Mouse (Mus musculus) frontal cortex, postnatal 36 days (tissue): ENCODE results near the gene Trim33.

Experiments
- DNase-seq, 2 experiments: peaks; one replicate each; pipeline ENCODE4 v3.0.0; 2022; ENCODE audit warnings: low spot score in 2 of 2

The Trim33 gene

DNA sequence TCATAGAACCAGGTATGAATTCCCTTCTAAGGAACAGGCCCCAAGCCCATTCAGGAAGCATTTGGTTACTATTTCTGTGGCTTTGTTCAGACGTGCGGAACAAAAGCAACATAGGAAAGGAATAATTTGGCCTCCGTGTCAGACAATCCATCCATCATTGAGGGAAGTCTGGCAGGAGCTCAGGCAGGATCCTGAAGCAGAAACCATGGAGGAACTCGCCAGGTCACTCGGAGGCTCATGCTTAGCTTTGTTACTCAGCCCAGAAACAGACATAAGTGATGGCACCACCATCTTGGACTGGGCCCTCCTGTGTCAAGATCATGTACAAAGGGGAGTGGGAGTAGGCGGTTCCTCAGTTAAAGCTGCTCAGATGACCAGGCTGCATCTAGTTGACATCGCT is 82.1 kb downstream of the Trim33 start:
- DNase-seq, result no peak

DNA sequence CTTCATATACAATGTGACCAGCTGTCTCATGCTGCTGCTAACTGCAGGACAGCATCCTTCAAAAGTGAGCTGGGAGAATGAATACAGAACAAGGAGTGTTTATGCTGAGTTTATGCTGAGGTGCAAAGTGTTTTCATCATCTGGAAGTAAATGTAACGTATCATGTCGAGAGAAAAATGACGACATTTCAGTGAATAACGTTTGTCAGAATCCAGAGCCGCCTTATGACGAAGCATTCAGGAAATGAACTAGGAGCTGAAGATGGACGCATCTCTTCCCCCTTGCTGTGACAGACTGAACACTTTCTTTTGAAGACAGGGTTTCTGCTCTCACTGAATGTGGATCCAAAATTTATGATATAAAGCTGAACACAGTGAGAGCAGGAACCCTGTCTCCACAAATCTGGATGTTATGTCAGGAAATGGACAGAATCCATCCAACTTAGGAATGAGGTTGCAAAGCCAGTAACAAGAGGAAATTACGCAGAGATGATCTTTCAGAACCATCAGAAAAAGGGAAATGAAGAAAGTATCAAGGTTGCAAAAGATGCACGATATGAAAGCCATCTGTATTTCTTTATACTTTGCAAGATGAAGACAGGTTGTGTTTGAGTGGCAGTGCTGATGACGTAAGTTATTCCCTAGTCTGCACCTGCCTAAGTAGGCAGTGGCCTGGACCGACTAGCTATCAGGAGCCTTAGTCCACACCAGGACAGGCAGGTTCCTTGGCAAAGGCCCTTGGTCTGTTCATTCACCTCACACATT is 85.3 kb downstream of the Trim33 start:
- DNase-seq, result no peak

DNA sequence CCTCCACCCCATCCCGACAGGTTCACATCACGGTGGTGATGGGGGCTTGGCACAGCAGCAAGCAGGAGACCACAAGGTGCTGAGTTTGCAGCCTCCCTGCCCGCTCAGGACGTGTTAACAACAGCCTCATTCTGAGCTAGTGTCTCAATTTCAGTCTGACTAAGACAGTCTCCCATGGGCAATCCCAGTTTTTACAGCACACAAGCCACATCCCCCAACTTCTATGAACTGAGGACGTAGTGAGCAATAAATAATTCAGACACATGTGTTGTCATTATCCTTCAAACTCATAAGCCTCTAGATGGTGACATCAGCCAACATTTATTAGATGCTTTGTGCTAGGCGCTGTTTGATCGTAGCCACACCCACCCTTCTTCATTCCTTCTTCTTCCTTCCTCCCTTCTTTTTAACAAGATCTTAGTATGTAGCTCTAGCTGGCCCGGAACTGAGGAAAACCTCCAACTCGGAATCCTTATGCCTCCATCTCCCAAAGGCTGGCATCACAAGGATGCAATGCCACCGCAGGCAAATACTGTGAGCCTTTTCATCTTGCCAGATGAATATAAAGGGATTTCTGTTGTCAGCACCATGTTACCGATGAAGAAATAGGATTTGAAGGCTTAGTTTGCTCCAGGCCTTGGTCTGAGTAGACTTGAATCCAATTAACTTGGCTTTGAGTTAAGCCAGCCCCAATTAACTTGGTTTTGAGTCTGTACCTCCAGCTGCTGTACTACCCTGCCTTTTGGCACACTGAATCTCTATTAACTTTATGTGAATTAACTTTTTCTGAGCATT is 88.3 kb downstream of the Trim33 start:
- no peak for DNase-seq

DNA sequence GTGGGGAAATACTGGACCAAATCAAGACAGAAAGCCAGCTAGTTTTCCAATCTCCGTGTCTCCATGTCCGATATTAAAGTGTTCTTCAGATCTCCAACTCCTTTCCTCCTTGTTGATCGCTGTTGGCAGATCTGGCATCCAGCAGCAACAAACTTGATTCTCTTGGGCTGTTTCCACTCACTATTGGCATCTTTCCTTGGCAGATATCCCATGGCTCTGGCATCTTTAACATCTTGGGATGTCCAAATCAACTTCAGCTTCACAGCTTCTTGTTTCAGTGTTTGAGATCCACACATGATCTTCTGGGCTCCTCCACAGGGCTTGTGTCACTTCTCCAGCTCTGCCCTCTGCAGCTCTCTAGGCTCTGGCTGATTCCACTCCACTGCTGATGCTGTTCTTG is 89.6 kb downstream of the Trim33 start:
- DNase-seq, result no peak

DNA sequence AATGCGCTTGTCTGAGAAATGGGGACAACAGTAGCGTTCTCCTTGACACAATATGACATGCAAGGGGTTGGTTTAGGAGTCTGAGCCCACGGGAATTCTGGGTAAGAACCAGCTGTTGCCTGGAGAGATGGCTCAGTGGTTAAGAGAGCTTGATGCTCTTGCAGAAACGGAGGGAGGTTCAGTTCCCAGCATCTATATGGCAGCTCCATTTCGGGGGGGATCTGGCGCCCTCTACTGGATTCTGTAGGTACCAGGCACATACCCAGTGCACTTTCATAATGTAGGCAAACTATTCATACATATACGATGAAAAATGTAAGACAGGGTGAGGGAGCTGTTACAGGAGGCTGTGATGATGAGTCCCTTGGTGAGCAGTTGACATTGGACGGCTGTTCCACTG is 94.9 kb downstream of the Trim33 start:
- peak; percentile 57 to 59 for DNase-seq

DNA sequence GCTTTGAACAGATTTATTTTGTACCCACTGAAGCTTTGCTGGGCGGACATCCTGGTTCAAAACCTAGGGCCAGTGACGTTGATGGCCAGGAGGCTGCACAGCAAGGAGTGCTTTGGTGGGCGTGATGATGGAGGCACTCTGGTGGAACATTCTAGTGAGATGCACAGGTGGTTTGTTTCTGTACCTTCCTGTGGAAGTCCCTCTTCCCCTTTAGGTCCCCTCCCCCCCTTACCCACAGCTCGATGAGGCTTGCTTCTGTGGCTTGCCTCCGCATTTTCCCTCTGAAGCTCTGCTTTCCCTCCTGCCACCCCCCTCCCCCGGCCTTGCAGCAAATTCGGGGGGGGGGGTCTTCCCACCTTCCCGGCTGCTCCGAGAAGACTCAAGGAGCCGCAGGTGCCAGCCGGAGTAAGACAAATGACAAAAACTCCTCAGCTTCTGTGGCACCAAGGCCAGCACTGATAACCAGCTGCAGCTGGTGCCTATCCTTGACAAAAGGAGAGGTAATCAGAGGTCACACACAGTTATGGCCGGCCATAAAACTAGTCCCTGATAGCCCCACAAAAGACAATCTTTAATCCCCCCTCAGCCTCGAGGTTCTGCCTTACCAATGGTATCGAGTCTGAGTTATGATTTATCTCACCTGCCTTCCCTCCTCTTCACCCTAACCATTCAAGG is 96.2 kb downstream of the Trim33 start:
- no peak for DNase-seq

DNA sequence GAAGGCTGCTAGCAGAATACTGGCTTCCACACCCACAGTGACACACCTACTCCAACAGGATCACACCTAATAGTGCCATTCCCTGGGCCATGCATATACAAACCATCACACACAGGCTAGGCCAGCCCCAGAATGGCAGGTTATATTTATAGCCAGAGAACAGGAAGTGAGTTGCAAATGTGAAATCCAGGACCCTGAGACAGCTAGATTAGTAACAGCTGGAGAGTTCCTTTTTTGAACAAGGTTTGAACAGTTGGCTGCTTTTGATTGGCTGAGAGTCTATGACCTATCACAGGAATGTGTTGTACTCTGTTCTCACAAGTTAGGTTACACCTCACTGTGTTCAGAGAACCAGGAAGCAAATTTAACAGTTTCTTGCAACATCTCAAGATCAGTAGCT is 98.9 kb downstream of the Trim33 start:
- no peak for DNase-seq

DNA sequence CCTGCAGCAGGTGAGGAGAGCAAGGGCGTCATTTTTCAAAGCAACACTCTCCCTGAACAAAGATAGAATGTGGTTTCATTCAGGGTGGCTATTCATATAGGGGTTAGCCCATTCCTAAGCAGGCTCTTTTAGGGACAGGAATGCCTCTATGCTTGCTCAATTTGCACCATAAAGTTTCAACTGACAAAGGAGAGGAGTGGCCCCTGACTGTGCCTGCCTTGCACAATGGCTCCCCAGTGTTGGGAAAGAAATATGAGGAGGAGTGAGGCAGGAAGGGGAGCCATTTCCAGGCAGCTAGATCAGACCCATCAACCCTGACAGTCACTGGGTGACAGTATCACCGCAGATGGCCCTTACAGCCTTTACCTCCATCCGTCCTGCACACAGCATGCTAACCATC is 100.3 kb downstream of the Trim33 start:
- DNase-seq, result no peak

DNA sequence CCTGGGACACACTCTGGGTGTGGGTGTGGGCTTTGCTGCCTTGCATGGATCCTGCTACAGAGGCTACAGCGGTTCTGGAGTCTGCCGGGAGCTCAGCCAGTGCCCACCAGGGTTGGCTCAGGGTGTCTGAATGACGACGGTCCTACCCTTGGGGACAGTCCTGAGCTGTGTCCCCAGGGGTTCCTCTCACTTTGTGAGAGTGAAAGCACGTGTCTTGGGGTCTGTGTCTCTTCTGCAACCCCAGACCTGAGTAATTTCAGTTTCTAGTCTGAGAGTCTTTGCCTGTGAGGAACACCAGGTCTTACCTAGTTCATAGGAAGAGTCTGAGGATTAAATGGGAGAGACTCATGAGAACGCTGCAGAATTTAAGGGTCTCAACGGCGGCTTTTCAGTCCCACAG is 101.7 kb downstream of the Trim33 start:
- DNase-seq, result no peak

DNA sequence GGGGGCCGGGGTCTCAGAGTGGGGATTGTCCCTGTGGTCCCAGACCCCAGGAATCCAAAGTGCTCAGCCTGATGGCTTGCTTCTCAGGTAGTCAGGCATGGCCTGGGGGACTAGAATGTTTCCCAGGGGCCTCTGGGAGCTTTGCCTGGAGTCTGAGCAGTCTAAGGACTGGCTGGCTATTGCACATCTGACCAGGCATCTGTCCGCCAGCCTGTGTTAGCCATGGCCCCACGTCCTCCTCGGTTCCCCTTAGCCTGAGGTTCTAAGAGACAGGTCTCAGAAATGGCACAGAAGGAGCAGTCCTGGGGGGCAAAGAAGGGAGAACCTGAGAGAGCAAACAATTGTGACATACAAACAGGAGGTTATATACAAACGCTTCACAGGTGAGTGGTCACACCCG is 102.3 kb downstream of the Trim33 start:
- no peak for DNase-seq

DNA sequence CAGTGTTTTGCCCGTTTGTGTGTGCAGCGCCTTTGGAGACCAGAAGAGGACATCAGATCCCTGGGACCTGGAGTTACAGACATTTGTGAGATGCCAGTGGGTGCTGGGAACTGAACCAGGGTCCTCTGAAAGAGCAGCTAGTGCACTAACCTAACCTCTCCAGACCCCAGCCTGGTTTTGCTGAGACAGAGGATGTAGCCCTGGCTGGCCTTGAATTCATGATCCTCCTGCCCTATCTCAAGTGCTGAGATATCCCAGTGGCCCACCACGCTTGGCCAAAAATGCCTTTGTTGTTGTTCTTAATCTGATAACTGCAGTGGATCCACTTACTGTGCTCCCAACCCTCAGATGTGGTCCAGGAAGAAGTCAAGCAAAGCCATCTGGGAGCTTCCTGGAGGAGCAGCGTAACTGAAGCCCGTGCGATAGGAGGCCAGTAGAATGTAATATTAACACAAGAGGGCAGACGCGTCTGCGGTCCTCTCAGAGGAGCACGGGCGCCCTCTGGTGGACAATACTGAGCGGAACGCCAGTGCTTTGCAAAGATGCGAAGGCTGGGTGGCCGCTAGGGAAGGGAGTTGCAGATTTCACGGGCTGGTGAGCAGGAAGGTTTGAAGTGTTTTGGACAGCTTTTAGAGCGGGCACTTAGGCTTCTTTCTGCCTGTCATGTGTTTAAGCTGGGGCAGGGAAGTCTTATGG is 103.9 kb downstream of the Trim33 start:
- DNase-seq, result peak; percentile 90 to 92

DNA sequence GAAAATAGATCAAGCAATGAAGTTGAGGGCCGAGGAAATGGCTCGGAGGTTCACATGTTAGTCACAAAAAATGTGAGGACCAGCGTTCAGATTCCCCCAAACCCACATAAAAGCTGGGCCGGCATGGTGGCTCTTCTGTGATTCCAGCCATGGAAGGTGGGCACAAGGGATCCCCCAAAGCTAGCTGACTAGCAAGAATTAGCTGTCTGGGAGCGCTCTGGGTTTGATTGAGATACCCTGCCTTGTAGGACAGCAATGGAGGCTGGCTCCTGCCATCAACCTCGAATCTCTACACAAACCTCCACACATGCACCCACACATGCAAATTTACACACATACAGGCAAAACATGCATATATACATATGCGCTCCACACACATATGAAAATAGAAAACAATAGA is 105.4 kb downstream of the Trim33 start:
- DNase-seq, result no peak

DNA sequence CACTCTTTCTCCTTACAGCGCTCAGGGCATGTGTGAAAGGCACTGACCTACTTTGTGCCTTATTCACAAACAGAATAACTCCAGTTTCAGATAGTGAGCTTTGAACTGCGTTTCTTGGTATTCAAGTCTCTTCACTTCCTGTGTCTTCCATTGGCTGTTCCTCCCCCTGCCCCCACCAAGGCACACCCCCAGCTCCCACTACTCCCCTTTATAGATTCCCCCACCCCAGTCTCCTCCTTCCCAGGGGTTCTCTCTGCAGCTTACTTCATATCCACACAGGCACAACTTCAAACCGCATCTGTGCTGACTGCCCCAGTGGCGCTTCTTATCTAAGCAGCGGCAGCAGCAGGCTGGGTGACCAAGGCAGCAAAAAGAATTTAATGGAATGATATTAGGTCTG is 105.9 kb downstream of the Trim33 start:
- no peak for DNase-seq

DNA sequence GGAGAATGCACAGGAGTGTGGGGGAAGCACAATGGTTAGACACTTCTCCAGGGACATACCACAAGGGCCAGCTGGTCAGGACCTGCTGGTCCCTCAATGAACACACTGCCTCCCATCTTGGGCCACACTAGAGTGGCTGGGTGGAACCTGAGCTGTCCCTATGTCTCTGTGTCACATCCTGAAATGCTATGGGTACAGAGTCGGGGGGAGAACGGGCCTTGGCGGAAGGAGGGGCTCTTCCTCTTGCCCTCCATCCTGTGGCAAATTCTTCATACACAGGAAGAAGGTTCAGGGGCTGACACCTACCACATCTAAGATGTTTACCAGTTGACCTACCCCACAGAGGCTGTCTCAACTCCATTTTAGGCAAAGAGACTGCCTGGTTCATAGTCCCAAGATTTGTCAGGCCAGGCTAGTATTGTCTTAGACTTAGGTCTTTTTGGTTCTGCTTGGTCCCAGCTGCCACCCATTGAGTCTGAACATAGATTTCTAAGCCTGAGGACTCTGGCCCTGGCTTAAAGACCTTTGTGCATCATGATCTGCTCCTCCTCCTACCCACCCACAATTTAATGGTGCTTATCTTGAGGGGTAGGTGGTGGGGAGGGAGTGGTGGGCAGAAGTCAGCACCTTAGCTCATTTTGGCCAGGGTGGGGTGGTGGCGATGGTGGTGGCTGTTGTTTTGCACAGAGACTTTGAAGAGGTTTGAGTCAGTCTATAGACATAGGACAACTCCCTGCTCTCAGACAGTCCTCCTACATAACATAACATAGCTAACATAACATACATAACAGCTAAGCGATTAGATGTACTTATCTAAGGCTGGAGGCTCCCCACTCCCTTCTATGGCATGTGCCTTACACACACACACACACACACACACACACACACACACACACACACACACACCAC is 106.5 kb downstream of the Trim33 start:
- DNase-seq, result no peak

DNA sequence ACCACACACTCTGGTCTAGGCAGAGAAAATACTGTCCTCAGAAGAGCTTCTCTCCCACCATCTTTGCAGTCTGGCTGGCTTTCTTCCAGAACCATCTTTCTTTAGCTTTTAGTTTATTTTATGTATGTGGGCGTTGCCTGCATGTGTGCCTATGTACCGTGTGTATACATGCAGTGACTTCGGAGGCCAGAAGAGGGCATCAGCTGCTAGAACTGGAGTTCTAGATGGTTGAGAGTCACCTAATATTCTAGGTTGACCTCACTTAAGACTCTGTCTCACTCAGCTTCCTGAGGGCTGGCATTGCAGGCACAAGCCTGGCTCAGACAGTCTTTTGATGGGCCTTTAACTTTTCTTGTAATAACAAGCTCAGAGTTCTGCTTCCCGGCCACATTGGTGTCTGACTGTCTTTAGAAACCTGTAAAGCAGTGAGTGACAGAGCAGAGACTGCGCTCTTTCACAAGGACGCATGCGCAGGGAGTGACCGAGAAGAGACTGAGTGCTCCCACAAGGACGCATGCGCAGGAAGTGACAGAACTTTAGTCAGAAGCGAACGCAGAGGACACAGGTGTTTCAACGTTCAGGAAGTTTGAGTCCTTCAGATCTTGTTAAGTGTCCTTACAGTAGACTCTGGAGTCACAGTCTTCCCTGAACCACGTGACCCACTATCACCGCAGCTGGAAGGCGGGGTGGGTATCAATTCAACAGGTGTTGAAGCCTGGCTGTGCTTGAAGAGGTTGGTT is 107.4 kb downstream of the Trim33 start:
- DNase-seq, result no peak

DNA sequence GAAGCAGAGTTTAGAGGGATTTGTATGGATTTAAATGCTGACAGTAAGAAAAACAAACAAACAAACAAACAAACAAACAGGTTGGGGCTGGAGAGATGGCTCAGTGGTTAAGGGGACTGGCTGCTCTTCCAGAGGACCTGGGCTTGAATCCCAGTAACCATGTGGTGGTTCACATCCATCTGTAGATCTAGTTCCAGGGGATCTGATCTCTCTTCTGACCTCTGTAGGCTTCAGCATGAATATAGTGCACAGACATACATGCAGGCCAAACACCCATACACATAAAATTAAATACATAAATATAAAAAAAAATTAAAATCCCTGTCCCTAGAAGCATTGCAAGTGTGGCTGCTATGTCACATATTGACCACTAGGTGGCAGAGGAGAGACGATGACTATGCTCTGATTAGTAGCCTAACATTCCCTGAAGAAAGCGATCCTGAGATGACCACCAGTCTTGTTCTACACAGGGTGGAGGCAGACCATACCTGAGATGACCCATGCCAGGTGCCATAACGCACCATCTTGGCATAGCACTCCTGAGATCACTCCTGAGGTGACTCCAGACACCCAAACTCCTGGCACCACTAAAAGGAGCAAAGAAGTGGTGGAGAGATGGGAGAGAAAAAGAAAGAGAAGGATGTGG is 113.6 kb downstream of the Trim33 start:
- DNase-seq, result peak in 1 of 2 experiments; percentile 58

DNA sequence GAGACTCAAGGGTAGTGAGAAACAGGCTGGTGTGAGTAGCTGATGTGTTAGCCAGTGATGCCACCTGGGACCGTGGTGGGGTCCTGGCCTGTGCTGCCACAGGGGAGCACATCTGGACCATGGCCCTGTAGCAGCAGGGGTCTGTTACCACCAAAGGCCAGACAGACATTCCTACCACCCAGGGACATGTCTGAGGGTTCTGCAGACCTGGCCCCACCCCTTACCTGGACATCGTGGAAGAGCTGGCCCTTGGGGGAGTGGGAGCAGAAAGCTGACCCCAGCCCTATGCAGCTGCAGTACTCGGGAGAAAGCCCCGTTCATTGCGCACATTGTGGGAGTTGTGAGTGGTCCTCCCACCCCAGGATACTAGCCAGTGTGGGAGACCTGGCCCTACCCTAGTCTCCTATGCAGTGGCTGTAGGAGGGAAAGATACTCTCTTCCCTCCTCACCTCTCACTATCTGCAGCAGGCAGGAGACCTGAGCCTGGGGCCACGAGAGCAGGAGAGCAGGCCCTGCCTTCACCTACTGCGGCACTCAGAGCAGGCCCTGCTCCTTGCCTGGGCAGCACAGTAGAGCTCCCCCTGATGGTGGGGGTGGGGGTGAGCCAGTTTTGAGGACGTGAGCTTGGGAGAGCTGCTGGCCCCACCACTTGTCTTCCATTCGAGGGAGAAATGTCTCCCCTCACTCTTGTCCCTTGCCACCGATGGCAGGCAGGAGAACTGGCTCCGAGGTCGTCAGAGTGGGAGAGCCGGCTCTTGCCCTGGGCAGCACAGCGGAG is 114.4 kb downstream of the Trim33 start:
- DNase-seq, result no peak

DNA sequence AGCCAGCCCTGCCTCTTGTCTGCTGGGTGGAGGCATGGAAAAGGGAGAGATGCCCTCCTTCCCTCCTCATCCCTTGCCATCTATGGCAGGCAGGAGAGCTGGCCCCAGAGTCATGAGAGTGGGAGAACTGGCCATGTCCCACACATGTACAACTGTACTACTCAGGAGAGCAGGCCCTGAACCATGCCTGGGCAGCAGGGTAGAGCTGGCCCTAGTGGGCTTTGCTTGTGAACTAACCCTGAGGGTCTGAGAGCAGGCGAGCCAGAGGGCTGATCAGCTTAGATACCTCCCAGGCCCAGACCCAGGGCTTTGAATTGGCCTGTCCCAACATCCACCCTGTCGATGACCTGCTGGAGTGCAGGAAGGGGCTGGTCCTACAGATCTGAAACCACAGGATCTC is 115.0 kb downstream of the Trim33 start:
- no peak for DNase-seq

DNA sequence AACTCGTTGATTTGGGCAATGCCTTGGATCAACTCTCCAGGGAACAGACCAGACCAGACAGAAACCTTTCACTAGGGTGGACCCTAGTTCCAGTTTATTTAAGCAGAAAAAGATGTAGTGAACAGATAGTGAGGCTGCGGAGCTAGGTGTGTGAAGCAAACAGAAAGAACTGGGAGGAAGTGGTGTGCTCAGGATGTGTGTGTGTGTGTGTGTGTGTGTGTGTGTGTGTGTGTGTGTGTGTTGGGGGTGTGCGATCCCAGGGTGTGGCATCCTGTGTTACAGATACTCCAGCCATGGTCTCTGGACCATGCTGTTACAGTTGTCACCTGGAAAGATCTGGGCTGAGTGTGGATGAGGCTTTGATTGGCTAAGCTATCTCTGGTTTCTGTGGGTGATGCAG is 118.4 kb downstream of the Trim33 start:
- no peak for DNase-seq
